In the genomic region with DNA sequence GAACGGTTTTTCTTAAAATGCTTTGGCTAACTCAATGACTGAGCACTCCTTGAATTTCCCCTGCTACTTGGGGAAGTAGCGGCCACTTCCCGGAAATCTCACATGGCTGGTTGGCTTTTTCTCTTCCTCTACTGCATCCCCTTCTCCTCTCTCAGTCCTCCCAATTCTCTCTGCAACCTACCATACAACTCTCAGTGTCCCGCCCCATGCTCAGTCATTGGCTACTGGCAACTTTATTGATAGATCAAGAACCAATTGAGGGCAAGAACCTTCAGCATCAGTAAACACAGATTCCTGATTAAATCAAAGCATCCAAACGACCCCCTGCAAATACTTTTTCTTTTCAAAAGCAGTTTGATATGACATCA, we compare ENCODE assay signal across 8 mouse cellular contexts. TPM values are rescaled to one million over a fixed set of nuclear protein-coding genes. Genes with fewer than 3 reads are reported as not detected.
DNase-seq lines count a peak whose midpoint lies in the region; ATAC-seq and TF ChIP-seq lines count a peak whose summit lies in the region.

No protein-coding gene starts in this region.

- DNase-seq in adrenal gland, adult (ENCODE audit: inconsistent age in 2 of 2, low spot score in 1 of 2): peak; percentile 46 to 79
- no peak for DNase-seq in adrenal gland, adult 18-20 months (ENCODE audit: low spot score in 2 of 2)
- DNase-seq in spleen, adult 2 months (ENCODE audit: low read depth in 1 of 2, low spot score in 2 of 2): peak in 1 of 2 experiments; percentile 58
- no peak for DNase-seq in spleen, adult 12 weeks (ENCODE audit: low spot score)
- DNase-seq in hindbrain, embryonic 11.5 days (ENCODE audit: low spot score): peak; percentile 66
- DNase-seq in limb, embryonic 11.5 days (ENCODE audit: low spot score): peak; percentile 62
- no peak for DNase-seq in testis, postnatal 10 days (ENCODE audit: low spot score)

- no peak for ATAC-seq in hindbrain, embryonic 11.5 days (ENCODE audit: low FRiP score)
- ATAC-seq in limb, embryonic 11.5 days (ENCODE audit: insufficient number of reproducible peaks, low FRiP score, low TSS enrichment, low read depth): no peak
- ATAC-seq in neural tube, embryonic 15.5 days (ENCODE audit: low FRiP score): peak; percentile 64

- H3K9ac ChIP-seq in hindbrain, embryonic 11.5 days (ENCODE audit: low read depth, low read length): no peak overlapping the region
- H3K9ac ChIP-seq in limb, embryonic 11.5 days (ENCODE audit: low read length): 0 out of 2 replicates have a peak overlapping the region, but pooled peaks have one; percentile 5
- peak overlapping the region; percentile 47 for H3K9ac ChIP-seq in neural tube, embryonic 15.5 days (replicated peaks)

- peaks cover 12% of the 10 kb centered on the region; the same call in 1 of the 2 replicates for H3K4me1 ChIP-seq in spleen, adult 2 months (ENCODE audit: control insufficient read depth, insufficient read depth, insufficient read length)
- peaks cover 9% of the 10 kb centered on the region for H3K4me1 ChIP-seq in hindbrain, embryonic 11.5 days (replicated peaks; ENCODE audit: control insufficient read depth, insufficient read depth, low read length)
- H3K4me1 ChIP-seq in limb, embryonic 11.5 days (ENCODE audit: control insufficient read depth, insufficient read depth, low read length): peaks cover 19% of the 10 kb centered on the region
- peaks cover 25% of the 10 kb centered on the region for H3K4me1 ChIP-seq in neural tube, embryonic 15.5 days

- no peaks in the 10 kb centered on the region for H3K36me3 ChIP-seq in spleen, adult 2 months (ENCODE audit: control insufficient read depth, insufficient read depth, low read length)
- no peaks in the 10 kb centered on the region for H3K36me3 ChIP-seq in hindbrain, embryonic 11.5 days (ENCODE audit: control insufficient read depth, insufficient read depth, low read length)
- no peaks in the 10 kb centered on the region for H3K36me3 ChIP-seq in limb, embryonic 11.5 days (ENCODE audit: control insufficient read depth, insufficient read depth, low read length)
- H3K36me3 ChIP-seq in neural tube, embryonic 15.5 days: no peaks in the 10 kb centered on the region

- H3K4me3 ChIP-seq in spleen, adult 2 months (ENCODE audit: extremely low read depth, insufficient read depth, insufficient read length): peak overlapping the region; percentile 36; the same call in 1 of the 2 replicates
- H3K4me3 ChIP-seq in hindbrain, embryonic 11.5 days (ENCODE audit: low read depth, low read length): peak overlapping the region; percentile 31
- peak overlapping the region; percentile 15 for H3K4me3 ChIP-seq in limb, embryonic 11.5 days (ENCODE audit: low read depth, low read length)
- H3K4me3 ChIP-seq in neural tube, embryonic 15.5 days (replicated peaks): peak overlapping the region; percentile 46

- 28% methylated on average over 5 of the region's 5 CpGs for WGBS in spleen, adult 2 months
- WGBS in hindbrain, embryonic 11.5 days: 6% methylated on average over 5 of the region's 5 CpGs
- 12% methylated on average over 5 of the region's 5 CpGs for WGBS in limb, embryonic 11.5 days
- WGBS in neural tube, embryonic 15.5 days: 4% methylated on average over 5 of the region's 5 CpGs

- no peak for TF ChIP-seq CTCF in spleen, adult 2 months (IDR thresholded peaks at IDR 0.05; ENCODE audit: extremely low read depth, insufficient read depth, insufficient read length, insufficient replicate concordance)

- H3K27ac ChIP-seq in spleen, adult 2 months (ENCODE audit: insufficient read depth, low read length): no peak overlapping the region
- no peak overlapping the region for H3K27ac ChIP-seq in hindbrain, embryonic 11.5 days (ENCODE audit: low read depth, low read length)
- H3K27ac ChIP-seq in limb, embryonic 11.5 days (replicated peaks; ENCODE audit: low read depth, low read length): no peak overlapping the region
- peak overlapping the region; percentile 54; the same call in 1 of the 2 replicates for H3K27ac ChIP-seq in neural tube, embryonic 15.5 days (replicated peaks)

- H3K9me3 ChIP-seq in hindbrain, embryonic 11.5 days (ENCODE audit: control insufficient read depth, low read length): no peaks in the 10 kb centered on the region
- H3K9me3 ChIP-seq in limb, embryonic 11.5 days (ENCODE audit: control insufficient read depth, low read length): no peaks in the 10 kb centered on the region
- H3K9me3 ChIP-seq in neural tube, embryonic 15.5 days (replicated peaks): no peaks in the 10 kb centered on the region

- H3K27me3 ChIP-seq in spleen, adult 2 months (ENCODE audit: control insufficient read depth, insufficient read depth, low read length): no peaks in the 10 kb centered on the region
- H3K27me3 ChIP-seq in hindbrain, embryonic 11.5 days (ENCODE audit: control insufficient read depth, insufficient read depth, low read length): no peaks in the 10 kb centered on the region
- no peaks in the 10 kb centered on the region for H3K27me3 ChIP-seq in limb, embryonic 11.5 days (ENCODE audit: control insufficient read depth, insufficient read depth, low read length)
- H3K27me3 ChIP-seq in neural tube, embryonic 15.5 days (replicated peaks): no peaks in the 10 kb centered on the region

- H3K4me2 ChIP-seq in hindbrain, embryonic 11.5 days (replicated peaks; ENCODE audit: low read depth, low read length): peak overlapping the region; percentile 46
- H3K4me2 ChIP-seq in limb, embryonic 11.5 days (ENCODE audit: low read depth, severe bottlenecking): peak overlapping the region; percentile 45
- H3K4me2 ChIP-seq in neural tube, embryonic 15.5 days: peak overlapping the region; percentile 75

- TF ChIP-seq POLR2A in spleen, adult 2 months (IDR thresholded peaks at IDR 0.05; ENCODE audit: low read depth, low read length): no peak

RNA-seq across cellular contexts. Expression of a gene that starts 3.2 kb away (rescaled TPM):
- 10 to 100 TPM; 18.5 to 26.8 TPM for total RNA-seq in adrenal gland, adult 18-20 months (2021)
- 87.1 and 113 TPM in 2 replicates for polyA plus RNA-seq in spleen, adult 2 months (2012; rRNA removed)
- 16.8 and 18.2 TPM in 2 replicates for polyA plus RNA-seq in hindbrain, embryonic 11.5 days (2014; fragmentation: Nextera tagmentation; extraction: Ambion mirVana)
- polyA plus RNA-seq in limb, embryonic 11.5 days (2014; fragmentation: Nextera tagmentation; extraction: Ambion mirVana): 19.3 and 21.7 TPM in 2 replicates
- 19.3 and 19.4 TPM in 2 replicates for polyA plus RNA-seq in neural tube, embryonic 15.5 days (2015; fragmentation: Nextera tagmentation; extraction: Ambion mirVana)

RNA-seq across cellular contexts. Expression of a gene that starts 47.8 kb away (rescaled TPM):
- 1 to 10 TPM; 6.9 to 7.1 TPM for total RNA-seq in adrenal gland, adult 18-20 months (2021)
- polyA plus RNA-seq in spleen, adult 2 months (2012; rRNA removed): 12.4 and 12.8 TPM in 2 replicates
- 56.8 and 63.7 TPM in 2 replicates for polyA plus RNA-seq in hindbrain, embryonic 11.5 days (2014; fragmentation: Nextera tagmentation; extraction: Ambion mirVana)
- polyA plus RNA-seq in limb, embryonic 11.5 days (2014; fragmentation: Nextera tagmentation; extraction: Ambion mirVana): 44.4 and 45.2 TPM in 2 replicates
- polyA plus RNA-seq in neural tube, embryonic 15.5 days (2015; fragmentation: Nextera tagmentation; extraction: Ambion mirVana): 30.2 and 31.0 TPM in 2 replicates

Comparison
In these comparisons a context has a peak if more than half of its experiments do, and no peak if none do; other contexts are left out.
1. DNase-seq: peak in adrenal gland, adult (2 of 2), hindbrain, embryonic 11.5 days (single experiment) and limb, embryonic 11.5 days (single experiment); none in adrenal gland, adult 18-20 months (0 of 2), spleen, adult 12 weeks (single experiment) and testis, postnatal 10 days (single experiment).
2. Peak in every context shown above with its lines, with median percentiles within 50 percentile points of each other: H3K4me3 ChIP-seq and H3K4me2 ChIP-seq.